Mouse (Mus musculus) hindbrain, postnatal 0 days (tissue): ENCODE measurements at regions not wholly inside any gene's neighbourhood (a gene's known extent, or its start where the extent isn't known, plus 50 kb on each side); places are given as distances from the start of the nearest gene placed in this dataset.
A peak's percentile ranks its signal among the peaks of the same experiment; 100 is the strongest.

Experiments used
- ATAC-seq: fragments of 200-750 bp; cut with Nextera tagmentation; 2 replicates; pipeline ENCODE4 v1.8.0; 2017; ENCODE audit warnings: mild to moderate bottlenecking, moderate TSS enrichment, moderate library complexity
- DNase-seq: peaks from one replicate; pipeline ENCODE4 v3.0.0-alpha.2; 2015; ENCODE audit warnings: low spot score
- H3K27ac ChIP-seq: fragments of 300-500 bp; sonication (generic); 2 replicates; pipeline ENCODE4 v1.5.1; 2014; ENCODE audit warnings: mild to moderate bottlenecking
- H3K27me3 ChIP-seq: fragments of 300-500 bp; sonication (generic); 2 replicates; pipeline ENCODE4 v1.6.1; 2014; ENCODE audit warnings: low read length, mixed read lengths; ENCODE audit not compliant: insufficient read depth
- H3K36me3 ChIP-seq: fragments of 300-500 bp; sonication (generic); 2 replicates; pipeline ENCODE4 v1.6.1; 2014; ENCODE audit warnings: low read length, mixed read lengths; ENCODE audit not compliant: insufficient read depth
- H3K4me1 ChIP-seq: fragments of 300-500 bp; sonication (generic); 2 replicates; pipeline ENCODE4 v1.6.1; 2014; ENCODE audit warnings: antibody characterized with exemption, low read length, mixed read lengths; ENCODE audit not compliant: insufficient read depth
- H3K4me2 ChIP-seq: fragments of 300-500 bp; sonication (generic); 2 replicates; pipeline ENCODE4 v1.6.1; 2014; ENCODE audit warnings: low read depth, mild to moderate bottlenecking, low read length, moderate library complexity, mixed read lengths
- H3K4me3 ChIP-seq: fragments of 300-500 bp; sonication (generic); 2 replicates; pipeline ENCODE4 v1.5.1; 2014; ENCODE audit warnings: low read length
- H3K9ac ChIP-seq: fragments of 300-500 bp; sonication (generic); replicated peaks from 2 replicates; pipeline ENCODE4 v1.6.1; 2014; ENCODE audit warnings: mild to moderate bottlenecking, low read length, moderate library complexity, mixed read lengths
- H3K9me3 ChIP-seq: fragments of 300-500 bp; sonication (generic); 2 replicates; pipeline ENCODE4 v1.6.1; 2016; ENCODE audit warnings: low read length, mixed read lengths
- CTCF ChIP-seq: IDR thresholded peaks from 2 replicates; pipeline ENCODE4 v1.5.1; 2016; ENCODE audit warnings: antibody characterized with exemption, control low read depth, low read depth
- WGBS: fragments of 180-500 bp; shearing (Covaris S2); extraction: QIAGEN DNeasy Blood & Tissue Kit; methylation state at CpG from one replicate; pipeline ENCODE4 v1.1.7; 2014; 5-methylcytosine and 5-hydroxymethylcytosine counted together

- Histone ChIP-seq H3K4me1 (0 out of 2 replicates have a peak, but pooled peaks cover 3% of the 10 kb centered on the region), H3K27ac (no peak overlapping the region), H3K9ac (no peak overlapping the region), H3K9me3 (no peaks in the 10 kb centered on the region), H3K4me2 (no peak overlapping the region), H3K4me3 (no peak overlapping the region), H3K27me3 (no peaks in the 10 kb centered on the region; the same call in 1 of the 2 replicates), H3K36me3 (no peaks in the 10 kb centered on the region)
- DNase-seq (no peak), ATAC-seq (no peak)
- TF ChIP-seq CTCF: no peak
- 74% methylated on average over 7 of the region's 7 CpGs for WGBS
These were observed 182.4 kb downstream of the Tle3 start for GRCm38 (mm10) chr9:61554611-61555010.

- Histone ChIP-seq H3K36me3 (no peaks in the 10 kb centered on the region), H3K4me2 (no peak overlapping the region), H3K4me3 (no peak overlapping the region), H3K27ac (no peak overlapping the region), H3K9me3 (no peaks in the 10 kb centered on the region), H3K4me1 (0 out of 2 replicates have a peak, but pooled peaks cover 3% of the 10 kb centered on the region), H3K9ac (no peak overlapping the region), H3K27me3 (no peaks in the 10 kb centered on the region; the same call in 1 of the 2 replicates)
- peak; percentile 49 for TF ChIP-seq CTCF
- DNase-seq: peak; percentile 60
- 44% methylated on average over 5 of the region's 5 CpGs for WGBS
- ATAC-seq: peak; percentile 57; the same call in 1 of the 2 replicates
These were observed 181.5 kb downstream of the Tle3 start for GRCm38 (mm10) chr9:61553626-61554025.

- Histone ChIP-seq H3K27me3 (no peaks in the 10 kb centered on the region), H3K4me3 (no peak overlapping the region), H3K9ac (no peak overlapping the region), H3K27ac (no peak overlapping the region), H3K4me2 (no peak overlapping the region), H3K4me1 (0 out of 2 replicates have a peak, but pooled peaks cover 3% of the 10 kb centered on the region), H3K9me3 (no peaks in the 10 kb centered on the region), H3K36me3 (no peaks in the 10 kb centered on the region)
- no peak for ATAC-seq
- WGBS: 50% methylated on average over 9 of the region's 9 CpGs
- TF ChIP-seq CTCF: no peak
- DNase-seq: no peak
These were observed 179.2 kb downstream of the Tle3 start for GRCm38 (mm10) chr9:61551361-61551760.

DNA sequence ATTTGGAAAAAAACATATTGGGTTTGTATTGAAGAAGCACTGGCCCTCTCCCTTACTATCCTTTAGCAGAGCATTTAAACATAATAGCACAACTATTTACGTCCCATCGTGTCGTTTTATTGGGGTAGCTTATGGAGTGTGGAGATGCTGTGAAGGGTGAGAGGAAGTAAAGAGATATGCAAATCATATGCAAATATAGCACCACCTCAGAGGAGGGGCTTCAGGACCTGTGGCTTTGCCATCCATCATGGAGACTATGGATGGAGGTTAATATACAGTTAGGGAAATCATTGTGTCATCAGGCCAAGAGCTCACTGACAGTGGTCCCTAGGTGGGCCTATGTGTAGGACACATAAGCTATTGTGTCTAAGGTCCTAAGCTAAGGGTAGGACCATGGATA is 178.2 kb downstream of the Tle3 start:
- H3K27me3 ChIP-seq: no peaks in the 10 kb centered on the region
- DNase-seq (no peak), ATAC-seq (peak; percentile 10; the same call in 1 of the 2 replicates)
- no peak overlapping the region for H3K4me2 ChIP-seq
- no peak overlapping the region for H3K4me3 ChIP-seq
- no peak for TF ChIP-seq CTCF
- H3K36me3 ChIP-seq: no peaks in the 10 kb centered on the region
- no peak overlapping the region for H3K9ac ChIP-seq
- no peaks in the 10 kb centered on the region for H3K9me3 ChIP-seq
- 0 out of 2 replicates have a peak, but pooled peaks cover under 1% of the 10 kb centered on the region for H3K4me1 ChIP-seq
- no peak overlapping the region for H3K27ac ChIP-seq
- WGBS: 52% methylated on average over 3 of the region's 3 CpGs

DNA sequence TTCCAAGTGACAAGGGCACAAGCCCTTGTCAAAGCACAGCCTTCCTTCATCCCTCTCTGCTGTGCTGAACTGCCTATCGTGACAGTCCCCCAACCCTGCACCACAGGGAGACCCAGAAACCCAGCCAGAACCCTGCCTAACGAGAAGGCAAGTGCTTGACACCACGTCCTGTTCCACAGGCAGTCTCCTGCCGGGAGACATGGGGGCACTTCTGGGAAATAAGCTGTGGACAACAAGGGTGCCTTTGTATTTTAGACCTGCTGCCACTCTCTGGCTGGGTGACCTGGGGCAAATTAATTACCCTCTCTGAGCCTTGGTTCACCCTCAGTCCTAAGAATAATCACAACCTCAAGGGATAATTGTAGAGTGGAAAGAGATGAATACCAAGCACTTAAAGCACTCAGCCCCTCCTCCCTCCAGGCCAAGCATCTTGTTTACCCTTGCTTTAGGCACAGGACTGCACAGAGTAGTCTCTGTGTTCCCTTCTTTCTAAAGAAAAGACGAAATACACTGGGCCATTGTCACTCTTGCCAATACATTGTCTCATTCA is 177.6 kb downstream of the Tle3 start:
- TF ChIP-seq CTCF: no peak
- peak; percentile 92 for ATAC-seq
- WGBS: 11% methylated on average over 5 of the region's 5 CpGs
- no peaks in the 10 kb centered on the region for H3K27me3 ChIP-seq
- DNase-seq: peak; percentile 63
- no peak overlapping the region for H3K4me2 ChIP-seq
- 0 out of 2 replicates have a peak overlapping the region, but pooled peaks have one; percentile 45 for H3K27ac ChIP-seq
- H3K4me1 ChIP-seq: no peaks in the 10 kb centered on the region
- no peaks in the 10 kb centered on the region for H3K9me3 ChIP-seq
- H3K4me3 ChIP-seq: no peak overlapping the region
- no peaks in the 10 kb centered on the region for H3K36me3 ChIP-seq
- H3K9ac ChIP-seq: no peak overlapping the region

- DNase-seq: no peak
- Histone ChIP-seq H3K9me3 (no peaks in the 10 kb centered on the region), H3K9ac (no peak overlapping the region), H3K27me3 (no peaks in the 10 kb centered on the region), H3K4me3 (no peak overlapping the region), H3K4me2 (peak overlapping the region; percentile 23), H3K27ac (no peak overlapping the region), H3K4me1 (no peaks in the 10 kb centered on the region), H3K36me3 (no peaks in the 10 kb centered on the region)
- 21% methylated on average over 16 of the region's 22 CpGs for WGBS
- no peak for ATAC-seq
- no peak for TF ChIP-seq CTCF
These were observed 165.4 kb downstream of the Tle3 start for GRCm38 (mm10) chr9:61537316-61538189.
